Mouse (Mus musculus): ENCODE measurements around the gene Serpina3m. TPM values are rescaled to one million over a fixed set of nuclear protein-coding genes. Genes with fewer than 3 reads are reported as not detected.
"Not testable (repeated sequence)": the region's sequence is repeated elsewhere in the genome, so short reads cannot be mapped to it uniquely, and the experiment has no call there.

Serpina3m gene
- polyA plus RNA-seq, 1 experiment: not detected

DNA sequence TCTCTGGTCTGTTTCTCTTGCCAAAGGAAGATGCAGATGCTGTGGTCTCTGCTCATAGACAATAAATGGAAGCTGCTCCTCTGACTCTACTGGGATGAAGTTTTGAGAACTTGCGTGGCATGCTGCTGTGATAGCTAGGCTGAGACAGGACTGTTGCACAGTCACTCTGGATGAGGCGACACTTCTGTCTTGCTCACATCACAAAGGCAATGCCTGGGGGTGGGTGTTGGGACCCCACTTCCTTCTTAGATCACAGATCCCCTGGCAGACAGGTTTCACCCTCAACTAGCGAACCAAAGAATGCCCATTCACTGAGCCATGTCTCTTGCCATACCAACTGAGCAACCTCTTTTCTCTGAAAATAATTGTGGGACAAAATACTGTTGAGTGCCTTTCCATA lies 419 bp downstream of the Serpina3m start:
- no peaks in the 10 kb centered on the region for H3K4me1 ChIP-seq (ENCODE audit: control insufficient read depth, insufficient read depth, insufficient read length, low read length)
- no peak overlapping the region for H3K27ac ChIP-seq (ENCODE audit: insufficient read depth, low read depth, low read length)
- H3K36me3 ChIP-seq (ENCODE audit: control insufficient read depth, insufficient read depth, low read length): no peaks in the 10 kb centered on the region
- H3K27me3 ChIP-seq (ENCODE audit: control insufficient read depth, insufficient read depth, low read length): no peaks in the 10 kb centered on the region
- WGBS: 90% methylated on average over 3 of the region's 3 CpGs
- H3K4me3 ChIP-seq (ENCODE audit: low read depth, low read length): no peak overlapping the region
- TF ChIP-seq POLR2A (IDR thresholded peaks at IDR 0.05; ENCODE audit: low read depth, low read length) (no peak), CTCF (IDR thresholded peaks at IDR 0.05; ENCODE audit: extremely low read depth, insufficient read length, insufficient replicate concordance, low read depth, low read length) (no peak)

DNA sequence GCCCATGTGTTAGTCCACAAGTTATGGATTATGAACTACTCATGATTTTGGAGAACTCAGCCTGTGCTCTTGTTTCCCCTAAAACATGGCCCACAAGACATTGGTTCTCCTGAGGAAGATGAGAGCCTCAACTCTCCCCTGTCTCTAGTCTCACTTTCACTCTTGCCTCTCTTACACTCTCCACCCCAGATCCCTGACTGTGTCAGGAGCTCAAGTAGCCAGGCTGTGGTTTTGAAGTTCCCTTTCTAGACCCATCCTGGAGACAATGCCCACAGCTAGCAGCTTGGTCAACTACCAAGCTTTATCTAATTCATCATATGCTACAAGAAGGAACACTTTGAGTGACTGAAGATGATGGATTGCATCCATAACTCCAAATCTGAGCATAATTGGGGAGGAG lies 4.2 kb downstream of the Serpina3m start:
- H3K4me1 ChIP-seq (ENCODE audit: control insufficient read depth, insufficient read depth, insufficient read length, low read length); H3K27ac ChIP-seq (ENCODE audit: insufficient read depth, low read depth, low read length); H3K36me3 ChIP-seq (ENCODE audit: control insufficient read depth, insufficient read depth, low read length); H3K4me3 ChIP-seq (ENCODE audit: low read depth, low read length); H3K27me3 ChIP-seq (ENCODE audit: control insufficient read depth, insufficient read depth, low read length): not testable (repeated sequence)

DNA sequence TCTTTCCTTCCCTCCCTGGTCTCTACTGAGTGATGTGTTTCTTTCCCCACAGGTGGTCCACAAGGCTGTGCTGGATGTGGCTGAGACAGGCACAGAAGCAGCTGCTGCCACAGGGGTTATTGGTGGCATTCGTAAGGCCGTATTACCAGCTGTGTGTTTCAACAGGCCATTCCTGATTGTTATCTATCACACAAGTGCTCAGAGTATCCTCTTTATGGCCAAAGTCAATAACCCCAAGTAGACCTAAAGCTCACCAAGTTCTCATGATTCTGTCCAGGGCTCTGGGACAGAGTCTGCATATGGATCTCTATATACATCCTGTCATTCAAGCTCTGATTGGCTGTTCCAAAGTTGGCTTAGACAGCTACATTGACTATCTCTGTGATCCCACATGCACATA lies 6.9 kb downstream of the Serpina3m start:
- no peak overlapping the region for H3K4me3 ChIP-seq (ENCODE audit: low read depth, low read length)
- TF ChIP-seq CTCF (IDR thresholded peaks at IDR 0.05; ENCODE audit: extremely low read depth, insufficient read length, insufficient replicate concordance, low read depth, low read length) (no peak), POLR2A (IDR thresholded peaks at IDR 0.05; ENCODE audit: low read depth, low read length) (no peak)
- WGBS: 53% methylated on average over 2 of the region's 2 CpGs

DNA sequence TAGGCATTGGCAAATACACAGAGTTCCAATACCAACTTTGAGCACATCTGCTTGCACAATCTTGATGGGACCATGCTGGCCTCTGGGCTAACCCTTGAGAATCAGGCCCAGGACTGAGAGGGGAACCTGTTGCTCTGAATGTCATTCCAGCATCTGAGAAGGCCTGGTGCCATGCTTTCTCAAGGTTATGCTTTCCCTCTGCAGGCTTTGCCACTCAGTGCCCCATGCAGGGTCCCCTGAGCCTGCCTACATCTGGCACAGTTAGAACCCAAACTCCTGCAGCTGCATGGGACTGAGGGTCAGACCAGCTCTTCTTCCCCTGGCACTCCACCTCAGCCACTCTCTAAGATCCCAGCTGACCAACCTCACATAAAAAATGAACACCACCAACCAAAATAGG lies 7.4 kb downstream of the Serpina3m start:
- H3K4me3 ChIP-seq (ENCODE audit: low read depth, low read length): no peak overlapping the region
- no peaks in the 10 kb centered on the region for H3K4me1 ChIP-seq (ENCODE audit: control insufficient read depth, insufficient read depth, insufficient read length, low read length)
- no peak overlapping the region for H3K27ac ChIP-seq (ENCODE audit: insufficient read depth, low read depth, low read length)
- TF ChIP-seq CTCF (IDR thresholded peaks at IDR 0.05; ENCODE audit: extremely low read depth, insufficient read length, insufficient replicate concordance, low read depth, low read length): no peak
- no peaks in the 10 kb centered on the region for H3K27me3 ChIP-seq (ENCODE audit: control insufficient read depth, insufficient read depth, low read length)
- no peaks in the 10 kb centered on the region for H3K36me3 ChIP-seq (ENCODE audit: control insufficient read depth, insufficient read depth, low read length)

More for the DNA sequence above, 6.9 kb downstream of the Serpina3m start:
- H3K4me1 ChIP-seq (ENCODE audit: control insufficient read depth, insufficient read depth, insufficient read length, low read length): no peaks in the 10 kb centered on the region
- no peaks in the 10 kb centered on the region for H3K27me3 ChIP-seq (ENCODE audit: control insufficient read depth, insufficient read depth, low read length)
- H3K27ac ChIP-seq (ENCODE audit: insufficient read depth, low read depth, low read length): no peak overlapping the region
- H3K36me3 ChIP-seq (ENCODE audit: control insufficient read depth, insufficient read depth, low read length): no peaks in the 10 kb centered on the region

DNA sequence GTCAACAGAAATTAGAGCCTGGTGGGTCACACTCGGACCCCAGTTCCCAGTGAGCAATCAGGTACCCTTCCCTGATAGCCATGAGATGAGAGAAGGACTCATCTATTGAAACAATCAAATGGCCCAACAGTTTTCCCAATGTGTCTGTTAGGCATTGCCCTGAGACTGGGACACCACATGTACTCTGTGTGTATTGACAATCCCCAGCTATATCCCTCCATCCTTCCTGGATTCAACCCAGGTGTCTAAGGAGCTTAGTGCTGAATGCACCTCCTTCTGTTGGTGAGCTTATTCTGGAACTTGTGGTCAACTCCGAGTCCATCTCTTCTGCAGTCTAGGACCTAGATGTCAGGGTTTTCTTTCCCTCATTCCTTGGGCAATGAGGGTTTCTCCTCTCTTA lies 8.8 kb downstream of the Serpina3m start:
- Histone ChIP-seq H3K27ac (ENCODE audit: insufficient read depth, low read depth, low read length) (no peak overlapping the region), H3K4me3 (ENCODE audit: low read depth, low read length) (no peak overlapping the region), H3K36me3 (ENCODE audit: control insufficient read depth, insufficient read depth, low read length) (no peaks in the 10 kb centered on the region), H3K27me3 (ENCODE audit: control insufficient read depth, insufficient read depth, low read length) (no peaks in the 10 kb centered on the region), H3K4me1 (ENCODE audit: control insufficient read depth, insufficient read depth, insufficient read length, low read length) (no peaks in the 10 kb centered on the region)
- TF ChIP-seq CTCF (IDR thresholded peaks at IDR 0.05; ENCODE audit: extremely low read depth, insufficient read length, insufficient replicate concordance, low read depth, low read length): no peak
- TF ChIP-seq POLR2A (IDR thresholded peaks at IDR 0.05; ENCODE audit: low read depth, low read length): no peak
- WGBS: 74% methylated on average over 2 of the region's 2 CpGs

DNA sequence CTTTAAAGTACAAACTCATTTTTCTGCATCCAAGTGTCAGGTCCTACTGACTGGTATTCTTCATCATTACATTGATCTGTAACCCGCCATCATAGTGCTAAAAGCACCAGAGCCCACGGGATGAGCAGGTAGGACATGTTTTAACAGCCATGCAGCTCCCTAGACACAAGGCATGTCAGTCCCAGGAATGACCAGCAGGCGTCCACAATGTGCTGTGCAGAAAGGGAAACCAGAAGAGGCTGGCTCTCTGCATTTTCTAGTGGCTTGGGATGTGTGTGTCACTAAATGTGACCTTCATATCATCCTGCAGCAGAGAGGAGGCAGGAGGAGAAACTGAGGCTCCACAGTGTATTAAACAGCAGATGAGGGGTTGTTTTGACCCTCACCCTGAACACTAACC lies 13.5 kb downstream of the Serpina3m start:
- H3K27me3 ChIP-seq (ENCODE audit: control insufficient read depth, insufficient read depth, low read length); H3K4me3 ChIP-seq (ENCODE audit: low read depth, low read length); H3K27ac ChIP-seq (ENCODE audit: insufficient read depth, low read depth, low read length); H3K4me1 ChIP-seq (ENCODE audit: control insufficient read depth, insufficient read depth, insufficient read length, low read length); H3K36me3 ChIP-seq (ENCODE audit: control insufficient read depth, insufficient read depth, low read length): not testable (repeated sequence)
- WGBS: 17% methylated on average over 3 of the region's 3 CpGs

DNA sequence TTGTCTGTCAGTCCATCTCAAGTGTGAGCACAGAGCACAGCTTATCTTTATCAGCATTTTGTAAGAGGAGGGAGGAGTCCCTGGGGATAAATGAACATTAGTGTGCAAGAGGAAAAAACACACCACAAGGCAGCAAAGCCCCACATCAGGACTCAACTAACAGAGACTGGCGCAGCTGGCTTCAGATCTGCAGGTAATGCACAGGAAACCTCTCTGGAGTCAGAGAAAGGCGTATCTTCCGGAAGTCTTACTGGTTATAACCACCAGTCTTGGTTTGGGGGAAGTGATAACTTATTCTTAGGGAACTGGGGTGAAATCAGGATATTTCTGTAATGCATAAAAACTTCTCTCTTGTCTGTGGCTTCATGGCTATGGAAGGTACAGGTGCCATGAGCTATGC lies 17.7 kb downstream of the Serpina3m start:
- Histone ChIP-seq H3K27ac (ENCODE audit: insufficient read depth, low read depth, low read length) (no peak overlapping the region), H3K4me1 (ENCODE audit: control insufficient read depth, insufficient read depth, insufficient read length, low read length) (no peaks in the 10 kb centered on the region), H3K36me3 (ENCODE audit: control insufficient read depth, insufficient read depth, low read length) (no peaks in the 10 kb centered on the region), H3K27me3 (ENCODE audit: control insufficient read depth, insufficient read depth, low read length) (no peaks in the 10 kb centered on the region), H3K4me3 (ENCODE audit: low read depth, low read length) (no peak overlapping the region)
- TF ChIP-seq CTCF (IDR thresholded peaks at IDR 0.05; ENCODE audit: extremely low read depth, insufficient read length, insufficient replicate concordance, low read depth, low read length): no peak
- TF ChIP-seq POLR2A (IDR thresholded peaks at IDR 0.05; ENCODE audit: low read depth, low read length): no peak
- 57% methylated on average over 3 of the region's 3 CpGs for WGBS

DNA sequence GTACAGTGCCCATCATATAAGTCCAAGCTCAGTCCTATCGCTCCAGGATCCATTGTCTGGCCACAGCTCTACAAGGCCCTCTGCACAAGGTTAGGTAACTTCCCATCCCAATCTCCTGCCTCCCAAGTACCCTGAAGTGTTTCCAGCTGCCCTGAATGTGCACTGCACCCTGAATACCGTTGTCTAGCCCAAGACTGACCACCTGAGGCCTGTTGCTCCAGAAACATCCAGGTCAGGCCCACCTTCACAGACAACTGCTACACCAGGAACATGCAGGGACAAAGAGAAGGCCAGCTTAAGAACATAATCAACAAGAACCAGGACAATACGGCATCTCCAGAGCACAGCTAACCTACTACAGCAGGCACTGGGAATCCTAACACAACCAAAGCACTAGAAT lies 31.7 kb downstream of the Serpina3m start:
- Histone ChIP-seq H3K4me3 (ENCODE audit: low read depth, low read length) (no peak overlapping the region), H3K27ac (ENCODE audit: insufficient read depth, low read depth, low read length) (no peak overlapping the region), H3K27me3 (ENCODE audit: control insufficient read depth, insufficient read depth, low read length) (no peaks in the 10 kb centered on the region), H3K4me1 (ENCODE audit: control insufficient read depth, insufficient read depth, insufficient read length, low read length) (no peaks in the 10 kb centered on the region), H3K36me3 (ENCODE audit: control insufficient read depth, insufficient read depth, low read length) (no peaks in the 10 kb centered on the region)
- 78% methylated on average over 3 of the region's 3 CpGs for WGBS
- TF ChIP-seq CTCF (IDR thresholded peaks at IDR 0.05; ENCODE audit: extremely low read depth, insufficient read length, insufficient replicate concordance, low read depth, low read length): no peak
- TF ChIP-seq POLR2A (IDR thresholded peaks at IDR 0.05; ENCODE audit: low read depth, low read length): no peak

DNA sequence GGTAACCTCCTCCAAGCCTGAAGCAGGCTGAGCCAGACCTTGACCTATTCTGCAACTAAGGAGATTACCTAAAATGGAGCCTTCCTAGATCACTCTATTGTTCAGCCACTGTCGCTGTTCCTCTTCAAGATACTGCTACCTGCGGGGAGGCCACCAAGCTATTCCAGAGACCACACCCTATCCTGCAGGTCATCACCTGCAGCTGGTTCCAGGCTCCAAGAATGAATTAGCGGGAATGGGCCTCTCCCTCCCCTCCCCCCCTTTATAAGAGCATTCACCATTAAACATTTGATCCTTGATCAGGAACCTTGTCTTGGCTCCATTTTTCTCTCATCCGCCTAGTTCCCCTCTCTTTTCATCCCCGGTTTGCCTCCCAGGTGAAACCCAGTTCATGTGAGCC lies 38.9 kb downstream of the Serpina3m start:
- not testable (repeated sequence) for H3K4me1 ChIP-seq (ENCODE audit: control insufficient read depth, insufficient read depth, insufficient read length, low read length); H3K4me3 ChIP-seq (ENCODE audit: low read depth, low read length); H3K27me3 ChIP-seq (ENCODE audit: control insufficient read depth, insufficient read depth, low read length); H3K27ac ChIP-seq (ENCODE audit: insufficient read depth, low read depth, low read length); H3K36me3 ChIP-seq (ENCODE audit: control insufficient read depth, insufficient read depth, low read length)
- 78% methylated on average over 5 of the region's 5 CpGs for WGBS

DNA sequence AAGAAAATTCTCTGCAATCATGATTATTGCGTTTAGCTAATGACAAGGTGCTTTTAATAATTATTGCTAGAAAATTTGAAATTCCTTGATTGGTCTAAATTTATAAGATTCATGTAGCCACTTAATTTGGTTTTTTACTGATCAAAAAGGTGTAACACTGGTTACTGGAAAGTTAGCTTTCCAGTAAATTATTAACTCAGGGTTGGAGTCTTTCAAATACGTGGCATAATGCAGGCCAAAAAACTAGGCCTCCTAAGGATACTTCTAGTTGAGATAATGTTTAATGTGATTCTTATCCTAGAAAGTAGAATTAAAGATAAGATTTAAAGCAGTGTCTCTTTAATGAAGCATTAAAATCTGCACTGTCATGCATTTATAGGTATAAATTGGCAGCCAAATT lies 40.1 kb downstream of the Serpina3m start:
- H3K4me1 ChIP-seq (ENCODE audit: control insufficient read depth, insufficient read depth, insufficient read length, low read length); H3K4me3 ChIP-seq (ENCODE audit: low read depth, low read length); H3K27me3 ChIP-seq (ENCODE audit: control insufficient read depth, insufficient read depth, low read length); H3K27ac ChIP-seq (ENCODE audit: insufficient read depth, low read depth, low read length); H3K36me3 ChIP-seq (ENCODE audit: control insufficient read depth, insufficient read depth, low read length): not testable (repeated sequence)
- WGBS: 48% methylated on average over 2 of the region's 2 CpGs

DNA sequence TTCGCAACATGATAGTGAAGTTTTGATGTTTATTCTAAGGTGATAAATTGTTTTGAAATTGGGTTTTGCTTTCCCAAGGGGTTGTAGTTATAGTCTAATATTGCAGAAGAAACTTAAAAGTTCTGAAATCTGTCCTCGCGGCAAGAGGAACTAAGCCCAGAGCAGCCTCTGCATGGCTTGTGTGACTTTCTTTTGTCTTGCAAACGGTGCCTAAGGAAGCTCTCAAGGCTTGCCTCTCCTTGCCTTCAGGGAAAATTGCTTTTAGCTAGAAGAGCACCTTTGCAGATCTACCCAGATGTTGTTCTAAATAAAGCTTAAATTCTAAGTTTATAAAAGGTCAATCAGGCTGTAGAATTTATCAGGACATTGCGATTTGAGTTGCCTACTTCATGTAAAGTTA lies 40.5 kb downstream of the Serpina3m start:
- H3K4me3 ChIP-seq (ENCODE audit: low read depth, low read length); H3K27ac ChIP-seq (ENCODE audit: insufficient read depth, low read depth, low read length); H3K36me3 ChIP-seq (ENCODE audit: control insufficient read depth, insufficient read depth, low read length); H3K4me1 ChIP-seq (ENCODE audit: control insufficient read depth, insufficient read depth, insufficient read length, low read length); H3K27me3 ChIP-seq (ENCODE audit: control insufficient read depth, insufficient read depth, low read length): not testable (repeated sequence)
- WGBS: 59% methylated on average over 5 of the region's 5 CpGs
